Mouse (Mus musculus) heart, embryonic 15.5 days (tissue): ENCODE data around the gene Nxn. TPM values are rescaled to one million over a fixed set of nuclear protein-coding genes. Genes with fewer than 3 reads are reported as not detected.

Source experiments
- ATAC-seq: fragments of 200-750 bp; cut with Nextera tagmentation; replicated peaks from 2 replicates; pipeline ENCODE4 v1.8.0; 2017; ENCODE audit warnings: low read depth, moderate TSS enrichment; ENCODE audit not compliant: insufficient number of reproducible peaks, insufficient read depth, low FRiP score
- H3K27ac ChIP-seq: fragments of 300-500 bp; sonication (generic); 2 replicates; pipeline ENCODE4 v1.5.1; 2015; ENCODE audit warnings: mild to moderate bottlenecking, inconsistent platforms
- H3K27me3 ChIP-seq: fragments of 300-500 bp; sonication (generic); 2 replicates; pipeline ENCODE4 v1.6.1; 2015; ENCODE audit warnings: inconsistent platforms
- H3K36me3 ChIP-seq: fragments of 300-500 bp; sonication (generic); 2 replicates; pipeline ENCODE4 v1.6.1; 2015; ENCODE audit warnings: mild to moderate bottlenecking, inconsistent platforms
- H3K4me1 ChIP-seq: fragments of 300-500 bp; sonication (generic); replicated peaks from 2 replicates; pipeline ENCODE4 v1.6.1; 2015; ENCODE audit warnings: inconsistent platforms
- H3K4me2 ChIP-seq: fragments of 300-500 bp; sonication (generic); 2 replicates; pipeline ENCODE4 v1.6.1; 2015; ENCODE audit warnings: inconsistent platforms, mild to moderate bottlenecking, moderate library complexity
- H3K4me3 ChIP-seq: fragments of 300-500 bp; sonication (generic); 2 replicates; pipeline ENCODE4 v1.5.1; 2015; ENCODE audit warnings: mild to moderate bottlenecking, inconsistent platforms
- H3K9ac ChIP-seq: fragments of 300-500 bp; sonication (generic); 2 replicates; pipeline ENCODE4 v1.6.1; 2015; ENCODE audit warnings: mild to moderate bottlenecking, inconsistent platforms
- H3K9me3 ChIP-seq: fragments of 300-500 bp; sonication (generic); replicated peaks from 2 replicates; pipeline ENCODE4 v1.6.1; 2016; ENCODE audit warnings: inconsistent platforms
- WGBS: fragments of 180-500 bp; shearing (Covaris S2); methylation state at CpG from one replicate; pipeline ENCODE4 v1.1.7; 2015; ENCODE audit warnings: mixed read lengths; 5-methylcytosine and 5-hydroxymethylcytosine counted together
- polyA plus RNA-seq: library from polyadenylated mRNA; unstranded; fragments of >200 nt; fragmentation: Nextera tagmentation; extraction: Ambion mirVana; gene quantifications from 2 replicates; pipeline ENCODE4 v1.2.1, GENCODE M21; 2015

Nxn gene
- polyA plus RNA-seq, 1 experiment from 2014 or later, result 18.6 TPM

DNA sequence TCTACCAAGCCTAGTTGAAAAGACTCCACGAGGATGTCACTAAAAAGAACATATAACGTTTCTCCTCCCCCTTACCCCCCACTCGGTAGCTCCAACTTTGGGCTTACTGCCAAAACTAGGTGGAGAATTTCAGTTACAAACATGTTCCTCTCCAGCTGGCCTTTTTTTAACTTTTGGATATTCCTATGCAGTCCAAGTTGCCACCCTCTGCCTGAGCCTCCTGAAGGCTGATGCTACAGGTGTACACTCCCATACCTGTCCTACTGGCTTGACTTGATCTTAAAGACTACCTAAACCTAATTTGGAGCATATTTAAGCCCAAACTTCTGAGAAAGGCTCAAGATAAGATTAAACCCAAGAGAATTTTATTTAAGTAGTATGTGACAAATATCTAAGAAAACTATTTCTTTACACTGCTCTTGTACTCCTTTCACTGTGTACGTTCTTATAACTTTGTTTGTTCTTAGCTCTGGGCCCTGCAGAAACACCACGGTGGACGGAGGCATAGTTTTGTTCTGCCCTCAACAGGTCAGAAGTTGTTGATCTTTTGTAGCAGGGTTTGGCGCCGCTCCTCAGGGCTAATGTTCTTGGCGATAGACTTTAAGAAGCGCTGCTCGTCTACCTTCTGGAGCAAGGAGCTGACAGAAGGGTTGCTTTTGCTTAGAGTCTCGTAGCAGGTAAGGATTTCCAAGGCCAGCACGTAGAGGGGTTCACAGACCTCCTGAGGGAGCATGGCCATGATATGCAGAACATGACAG, 188.5 kb downstream of the Nxn start:
- H3K36me3 ChIP-seq, result peaks cover 37% of the 10 kb centered on the region

More for the DNA sequence above, 188.5 kb downstream of the Nxn start:
- Histone ChIP-seq H3K9me3 (no peaks in the 10 kb centered on the region), H3K4me2 (no peak overlapping the region), H3K4me3 (no peak overlapping the region), H3K4me1 (no peaks in the 10 kb centered on the region), H3K27ac (no peak overlapping the region), H3K9ac (no peak overlapping the region), H3K27me3 (no peaks in the 10 kb centered on the region)
- ATAC-seq, result no peak
- WGBS, result 77% methylated on average over 13 of the region's 13 CpGs

Other genes with a start within 250 kb of the Nxn start
- gene Vps53, start 219.5 kb downstream of the Nxn start, polyA plus RNA-seq, result 26.0 and 31.6 TPM in 2 replicates
- gene Fam57a, start 219.5 kb downstream of the Nxn start, polyA plus RNA-seq, result 19.9 and 24.0 TPM in 2 replicates
- 0.95 and 1.0 TPM in 2 replicates for gene Dbil5, start 181.5 kb downstream of the Nxn start, polyA plus RNA-seq
- gene Gemin4, start 181.5 kb downstream of the Nxn start, polyA plus RNA-seq, result 15.1 and 23.9 TPM in 2 replicates
- gene Mrm3, start 155.4 kb downstream of the Nxn start, polyA plus RNA-seq, result 22.7 and 24.8 TPM in 2 replicates
- 111 and 116 TPM in 2 replicates for gene Glod4, start 155.4 kb downstream of the Nxn start, polyA plus RNA-seq
- 79.9 and 84.9 TPM in 2 replicates for gene Timm22, start 7.8 kb upstream of the Nxn start, polyA plus RNA-seq
- 19.9 and 28.2 TPM in 2 replicates for gene Abr, start 223.2 kb upstream of the Nxn start, polyA plus RNA-seq